Mouse (Mus musculus): Measurements from ENCODE around the gene Hspa8. TPM values are rescaled to one million over a fixed set of nuclear protein-coding genes. Genes with fewer than 3 reads are reported as not detected.
"Not testable (repeated sequence)": the region's sequence is repeated elsewhere in the genome, so short reads cannot be mapped to it uniquely, and the experiment has no call there.

Gene Hspa8
- polyA plus RNA-seq, 1 experiment from 2014 or later: 3,724 TPM

- Histone ChIP-seq H3K4me2 (ENCODE audit: low read depth, severe bottlenecking) (no peak overlapping the region), H3K27me3 (ENCODE audit: control insufficient read depth, insufficient read depth, low read length) (no peaks in the 10 kb centered on the region), H3K36me3 (ENCODE audit: control insufficient read depth, insufficient read depth, low read length) (no peaks in the 10 kb centered on the region; the same call in none of the 2 replicates), H3K27ac (replicated peaks; ENCODE audit: low read depth, low read length) (no peak overlapping the region), H3K9ac (ENCODE audit: low read length) (no peak overlapping the region), H3K4me3 (ENCODE audit: low read depth, low read length) (no peak overlapping the region), H3K4me1 (ENCODE audit: control insufficient read depth, insufficient read depth, low read length) (peaks cover 4% of the 10 kb centered on the region), H3K9me3 (ENCODE audit: control insufficient read depth, low read length) (no peaks in the 10 kb centered on the region)
- WGBS: 90% methylated on average over 11 of the region's 11 CpGs
- ATAC-seq (ENCODE audit: insufficient number of reproducible peaks, low FRiP score, low TSS enrichment, low read depth) (no peak), DNase-seq (ENCODE audit: low spot score) (no peak)
These were observed 19.7 kb upstream of the Hspa8 start for GRCm38 (mm10) chr9:40780892-40781725.

GRCm38 (mm10) chr9:40781726-40782581 is 18.8 kb upstream of the Hspa8 start:
- Histone ChIP-seq H3K36me3 (ENCODE audit: control insufficient read depth, insufficient read depth, low read length) (no peaks in the 10 kb centered on the region; the same call in none of the 2 replicates), H3K27me3 (ENCODE audit: control insufficient read depth, insufficient read depth, low read length) (no peaks in the 10 kb centered on the region), H3K9ac (ENCODE audit: low read length) (no peak overlapping the region), H3K4me1 (ENCODE audit: control insufficient read depth, insufficient read depth, low read length) (peaks cover 4% of the 10 kb centered on the region), H3K4me2 (ENCODE audit: low read depth, severe bottlenecking) (no peak overlapping the region), H3K9me3 (ENCODE audit: control insufficient read depth, low read length) (no peaks in the 10 kb centered on the region), H3K4me3 (ENCODE audit: low read depth, low read length) (no peak overlapping the region), H3K27ac (replicated peaks; ENCODE audit: low read depth, low read length) (no peak overlapping the region)
- ATAC-seq (ENCODE audit: insufficient number of reproducible peaks, low FRiP score, low TSS enrichment, low read depth): no peak
- WGBS: 38% methylated on average over 26 of the region's 26 CpGs
- no peak for DNase-seq (ENCODE audit: low spot score)

- Histone ChIP-seq H3K4me3 (ENCODE audit: low read depth, low read length) (no peak overlapping the region), H3K36me3 (ENCODE audit: control insufficient read depth, insufficient read depth, low read length) (no peaks in the 10 kb centered on the region; the same call in 1 of the 2 replicates), H3K27me3 (ENCODE audit: control insufficient read depth, insufficient read depth, low read length) (no peaks in the 10 kb centered on the region), H3K4me1 (ENCODE audit: control insufficient read depth, insufficient read depth, low read length) (peaks cover 4% of the 10 kb centered on the region), H3K4me2 (ENCODE audit: low read depth, severe bottlenecking) (no peak overlapping the region), H3K27ac (replicated peaks; ENCODE audit: low read depth, low read length) (no peak overlapping the region), H3K9me3 (ENCODE audit: control insufficient read depth, low read length) (no peaks in the 10 kb centered on the region), H3K9ac (ENCODE audit: low read length) (no peak overlapping the region)
- DNase-seq (ENCODE audit: low spot score) (peak; percentile 50), ATAC-seq (ENCODE audit: insufficient number of reproducible peaks, low FRiP score, low TSS enrichment, low read depth) (no peak)
- 19% methylated on average over 13 of the region's 13 CpGs for WGBS
These were observed 17.0 kb upstream of the Hspa8 start for GRCm38 (mm10) chr9:40783641-40784373.

GRCm38 (mm10) chr9:40784374-40784967 is 16.3 kb upstream of the Hspa8 start:
- WGBS: 23% methylated on average over 9 of the region's 9 CpGs
- Histone ChIP-seq H3K27ac (replicated peaks; ENCODE audit: low read depth, low read length) (no peak overlapping the region), H3K27me3 (ENCODE audit: control insufficient read depth, insufficient read depth, low read length) (no peaks in the 10 kb centered on the region), H3K4me1 (ENCODE audit: control insufficient read depth, insufficient read depth, low read length) (peaks cover 4% of the 10 kb centered on the region), H3K9me3 (ENCODE audit: control insufficient read depth, low read length) (no peaks in the 10 kb centered on the region), H3K36me3 (ENCODE audit: control insufficient read depth, insufficient read depth, low read length) (no peaks in the 10 kb centered on the region; the same call in 1 of the 2 replicates), H3K9ac (ENCODE audit: low read length) (no peak overlapping the region), H3K4me3 (ENCODE audit: low read depth, low read length) (no peak overlapping the region), H3K4me2 (ENCODE audit: low read depth, severe bottlenecking) (no peak overlapping the region)
- ATAC-seq (ENCODE audit: insufficient number of reproducible peaks, low FRiP score, low TSS enrichment, low read depth): no peak
- peak; percentile 36 for DNase-seq (ENCODE audit: low spot score)

GRCm38 (mm10) chr9:40785452-40785851 is 15.3 kb upstream of the Hspa8 start:
- Histone ChIP-seq H3K4me2 (ENCODE audit: low read depth, severe bottlenecking) (no peak overlapping the region), H3K27me3 (ENCODE audit: control insufficient read depth, insufficient read depth, low read length) (no peaks in the 10 kb centered on the region), H3K9me3 (ENCODE audit: control insufficient read depth, low read length) (no peaks in the 10 kb centered on the region), H3K36me3 (ENCODE audit: control insufficient read depth, insufficient read depth, low read length) (no peaks in the 10 kb centered on the region; the same call in 1 of the 2 replicates), H3K4me3 (ENCODE audit: low read depth, low read length) (no peak overlapping the region), H3K9ac (ENCODE audit: low read length) (no peak overlapping the region), H3K27ac (replicated peaks; ENCODE audit: low read depth, low read length) (no peak overlapping the region), H3K4me1 (ENCODE audit: control insufficient read depth, insufficient read depth, low read length) (peaks cover 4% of the 10 kb centered on the region)
- DNase-seq (ENCODE audit: low spot score) (no peak), ATAC-seq (ENCODE audit: insufficient number of reproducible peaks, low FRiP score, low TSS enrichment, low read depth) (no peak)
- WGBS: 82% methylated on average over 6 of the region's 6 CpGs

- not testable (repeated sequence) for H3K4me1 ChIP-seq (ENCODE audit: control insufficient read depth, insufficient read depth, low read length); H3K9ac ChIP-seq (ENCODE audit: low read length); ATAC-seq (ENCODE audit: insufficient number of reproducible peaks, low FRiP score, low TSS enrichment, low read depth); DNase-seq (ENCODE audit: low spot score); H3K9me3 ChIP-seq (ENCODE audit: control insufficient read depth, low read length); H3K27me3 ChIP-seq (ENCODE audit: control insufficient read depth, insufficient read depth, low read length); H3K4me3 ChIP-seq (ENCODE audit: low read depth, low read length); H3K4me2 ChIP-seq (ENCODE audit: low read depth, severe bottlenecking); H3K27ac ChIP-seq (replicated peaks; ENCODE audit: low read depth, low read length); H3K36me3 ChIP-seq (ENCODE audit: control insufficient read depth, insufficient read depth, low read length)
- 96% methylated on average over 6 of the region's 6 CpGs for WGBS
These were observed 14.0 kb upstream of the Hspa8 start for GRCm38 (mm10) chr9:40786820-40787219.

GRCm38 (mm10) chr9:40791864-40792633 is 8.7 kb upstream of the Hspa8 start:
- 70% methylated on average over 6 of the region's 6 CpGs for WGBS
- H3K27ac ChIP-seq (replicated peaks; ENCODE audit: low read depth, low read length): no peak overlapping the region
- DNase-seq (ENCODE audit: low spot score) (no peak), ATAC-seq (ENCODE audit: insufficient number of reproducible peaks, low FRiP score, low TSS enrichment, low read depth) (no peak)
- no peak overlapping the region for H3K9ac ChIP-seq (ENCODE audit: low read length)
- no peaks in the 10 kb centered on the region for H3K4me1 ChIP-seq (ENCODE audit: control insufficient read depth, insufficient read depth, low read length)
- H3K36me3 ChIP-seq (ENCODE audit: control insufficient read depth, insufficient read depth, low read length): no peaks in the 10 kb centered on the region
- H3K4me3 ChIP-seq (ENCODE audit: low read depth, low read length): no peak overlapping the region
- no peaks in the 10 kb centered on the region for H3K27me3 ChIP-seq (ENCODE audit: control insufficient read depth, insufficient read depth, low read length)
- H3K4me2 ChIP-seq (ENCODE audit: low read depth, severe bottlenecking): no peak overlapping the region
- H3K9me3 ChIP-seq (ENCODE audit: control insufficient read depth, low read length): no peaks in the 10 kb centered on the region

Measured in limb, embryonic 11.5 days (tissue).